Mouse (Mus musculus): Measurements from ENCODE around the gene Tkfc.

GRCm38 (mm10) chr19:10590301-10590700 lies 15.2 kb downstream of the Tkfc start:
- TF ChIP-seq POLR2A (IDR thresholded peaks at IDR 0.05; ENCODE audit: borderline replicate concordance, extremely low read depth, insufficient read depth, insufficient read length, poor library complexity, severe bottlenecking) (no peak), CTCF (IDR thresholded peaks at IDR 0.05; ENCODE audit: borderline replicate concordance, extremely low read depth, insufficient read depth, insufficient read length) (no peak)

All from brain, embryonic 14.5 days (tissue).